Mouse (Mus musculus) lung, embryonic 16.5 days (tissue): ENCODE results near the gene Isoc2a. TPM values are rescaled to one million over a fixed set of nuclear protein-coding genes. Genes with fewer than 3 reads are reported as not detected.

ENCODE experiments used
- ATAC-seq: fragments of 200-750 bp; cut with Nextera tagmentation; 2 replicates; pipeline ENCODE4 v1.8.0; 2017; ENCODE audit warnings: low read depth, mild to moderate bottlenecking, moderate library complexity
- H3K27ac ChIP-seq: fragments of 300-500 bp; sonication (generic); 2 replicates; pipeline ENCODE4 v1.5.1; 2014; ENCODE audit warnings: mild to moderate bottlenecking, control low read depth, low read length
- H3K27me3 ChIP-seq: fragments of 300-500 bp; sonication (generic); 2 replicates; pipeline ENCODE4 v1.6.1; 2014; ENCODE audit warnings: low read depth, low read length, mixed read lengths; ENCODE audit not compliant: control insufficient read depth, insufficient read depth
- H3K36me3 ChIP-seq: fragments of 300-500 bp; sonication (generic); 2 replicates; pipeline ENCODE4 v1.6.1; 2014; ENCODE audit warnings: low read length; ENCODE audit not compliant: control insufficient read depth, insufficient read depth
- H3K4me1 ChIP-seq: fragments of 300-500 bp; sonication (generic); replicated peaks from 2 replicates; pipeline ENCODE4 v1.6.1; 2014; ENCODE audit warnings: low read length, mixed read lengths; ENCODE audit not compliant: control insufficient read depth, insufficient read depth
- H3K4me2 ChIP-seq: fragments of 300-500 bp; sonication (generic); 2 replicates; pipeline ENCODE4 v1.6.1; 2014; ENCODE audit warnings: low read depth, low read length, control low read depth
- H3K4me3 ChIP-seq: fragments of 300-500 bp; sonication (generic); 2 replicates; pipeline ENCODE4 v1.5.1; 2014; ENCODE audit warnings: mild to moderate bottlenecking, low read length, control low read depth
- H3K9ac ChIP-seq: fragments of 300-500 bp; sonication (generic); 2 replicates; pipeline ENCODE4 v1.6.1; 2014; ENCODE audit warnings: low read length, control low read depth
- H3K9me3 ChIP-seq: fragments of 300-500 bp; sonication (generic); 2 replicates; pipeline ENCODE4 v1.6.1; 2016; ENCODE audit warnings: low read length; ENCODE audit not compliant: control insufficient read depth
- WGBS: fragments of 180-500 bp; shearing (Covaris S2); extraction: QIAGEN DNeasy Blood & Tissue Kit; methylation state at CpG from one replicate; pipeline ENCODE4 v1.1.7; 2014; 5-methylcytosine and 5-hydroxymethylcytosine counted together
- polyA plus RNA-seq: library from polyadenylated mRNA; unstranded; fragments of >200 nt; fragmentation: Nextera tagmentation; extraction: Ambion mirVana; gene quantifications from 2 replicates; pipeline ENCODE4 v1.2.1, GENCODE M21; 2015

Gene Isoc2a
- polyA plus RNA-seq, 1 experiment from 2014 or later = 0.87 TPM

GRCm38 (mm10) chr7:4844245-4844916 is 32.6 kb upstream of the Isoc2a start, which contains the start of gene Shisa7:
Gene Shisa7 (minus strand): TSS chr7:4844696.
- Histone ChIP-seq H3K27me3 (peaks cover 43% of the 10 kb centered on the region), H3K4me1 (peaks cover 17% of the 10 kb centered on the region), H3K4me3 (peak within 1 kb of the TSS; percentile 48), H3K4me2 (peak within 1 kb of the TSS; percentile 82), H3K9ac (peak within 1 kb of the TSS; percentile 49), H3K9me3 (no peaks in the 10 kb centered on the region; the same call in 1 of the 2 replicates), H3K27ac (no peak within 1 kb of the TSS), H3K36me3 (no peaks in the 10 kb centered on the region)
- WGBS = 1% methylated on average over 40 of the region's 41 CpGs
- peak; percentile 49 for ATAC-seq

- Histone ChIP-seq H3K9me3 (no peaks in the 10 kb centered on the region; the same call in 1 of the 2 replicates), H3K36me3 (no peaks in the 10 kb centered on the region), H3K4me1 (peaks cover 17% of the 10 kb centered on the region), H3K27ac (no peak overlapping the region), H3K9ac (peak overlapping the region; percentile 49), H3K4me3 (peak overlapping the region; percentile 48), H3K4me2 (peak overlapping the region; percentile 82), H3K27me3 (peaks cover 43% of the 10 kb centered on the region)
- under 1% methylated on average over 13 of the region's 13 CpGs for WGBS
- peak; percentile 86 for ATAC-seq
Observed at GRCm38 (mm10) chr7:4844917-4845309, 32.0 kb upstream of the Isoc2a start.

GRCm38 (mm10) chr7:4849372-4849771 is 27.6 kb upstream of the Isoc2a start:
- no peak overlapping the region for H3K9ac ChIP-seq
- H3K9me3 ChIP-seq = no peaks in the 10 kb centered on the region; the same call in 1 of the 2 replicates
- ATAC-seq = no peak
- H3K4me2 ChIP-seq = no peak overlapping the region
- H3K4me1 ChIP-seq = peaks cover 5% of the 10 kb centered on the region
- no peak overlapping the region for H3K4me3 ChIP-seq
- H3K27me3 ChIP-seq = peaks cover 12% of the 10 kb centered on the region
- WGBS = 42% methylated on average over 9 of the region's 9 CpGs
- no peaks in the 10 kb centered on the region for H3K36me3 ChIP-seq
- H3K27ac ChIP-seq = no peak overlapping the region

- H3K4me1 ChIP-seq = no peaks in the 10 kb centered on the region
- no peak overlapping the region for H3K4me2 ChIP-seq
- no peaks in the 10 kb centered on the region for H3K36me3 ChIP-seq
- H3K27ac ChIP-seq = no peak overlapping the region
- H3K9ac ChIP-seq = no peak overlapping the region
- WGBS = 71% methylated on average over 11 of the region's 11 CpGs
- no peaks in the 10 kb centered on the region for H3K9me3 ChIP-seq
- no peak overlapping the region for H3K4me3 ChIP-seq
- no peak for ATAC-seq
- no peaks in the 10 kb centered on the region for H3K27me3 ChIP-seq
Observed at GRCm38 (mm10) chr7:4850621-4851314, 26.2 kb upstream of the Isoc2a start.

GRCm38 (mm10) chr7:4851315-4851688 is 25.7 kb upstream of the Isoc2a start:
- H3K36me3 ChIP-seq = no peaks in the 10 kb centered on the region
- no peak overlapping the region for H3K4me3 ChIP-seq
- H3K4me2 ChIP-seq = no peak overlapping the region
- H3K27me3 ChIP-seq = no peaks in the 10 kb centered on the region
- no peaks in the 10 kb centered on the region for H3K4me1 ChIP-seq
- 64% methylated on average over 8 of the region's 8 CpGs for WGBS
- ATAC-seq = no peak
- no peaks in the 10 kb centered on the region for H3K9me3 ChIP-seq
- H3K9ac ChIP-seq = no peak overlapping the region
- H3K27ac ChIP-seq = no peak overlapping the region

- no peaks in the 10 kb centered on the region for H3K27me3 ChIP-seq
- H3K4me2 ChIP-seq = no peak overlapping the region
- no peak for ATAC-seq
- H3K27ac ChIP-seq = no peak overlapping the region
- WGBS = 79% methylated on average over 3 of the region's 3 CpGs
- H3K9ac ChIP-seq = no peak overlapping the region
- no peaks in the 10 kb centered on the region for H3K9me3 ChIP-seq
- no peaks in the 10 kb centered on the region for H3K36me3 ChIP-seq
- no peaks in the 10 kb centered on the region for H3K4me1 ChIP-seq
- H3K4me3 ChIP-seq = no peak overlapping the region
Observed at GRCm38 (mm10) chr7:4853613-4854012, 23.3 kb upstream of the Isoc2a start.

GRCm38 (mm10) chr7:4856508-4856907 is 20.4 kb upstream of the Isoc2a start:
- Histone ChIP-seq H3K9ac (no peak overlapping the region), H3K27me3 (no peaks in the 10 kb centered on the region), H3K4me2 (no peak overlapping the region), H3K4me1 (no peaks in the 10 kb centered on the region), H3K36me3 (no peaks in the 10 kb centered on the region), H3K9me3 (no peaks in the 10 kb centered on the region), H3K27ac (no peak overlapping the region), H3K4me3 (no peak overlapping the region)
- 85% methylated on average over 9 of the region's 9 CpGs for WGBS
- ATAC-seq = no peak

- no peak for ATAC-seq
- no peak overlapping the region for H3K9ac ChIP-seq
- no peak overlapping the region for H3K4me2 ChIP-seq
- WGBS = 54% methylated on average over 7 of the region's 7 CpGs
- H3K9me3 ChIP-seq = no peaks in the 10 kb centered on the region
- no peaks in the 10 kb centered on the region for H3K4me1 ChIP-seq
- no peak overlapping the region for H3K27ac ChIP-seq
- no peaks in the 10 kb centered on the region for H3K27me3 ChIP-seq
- H3K4me3 ChIP-seq = no peak overlapping the region
- no peaks in the 10 kb centered on the region for H3K36me3 ChIP-seq
Observed at GRCm38 (mm10) chr7:4857321-4857720, 19.6 kb upstream of the Isoc2a start.

GRCm38 (mm10) chr7:4859418-4859978 is 17.5 kb upstream of the Isoc2a start:
- Histone ChIP-seq H3K36me3 (no peaks in the 10 kb centered on the region), H3K27ac (no peak overlapping the region), H3K9ac (no peak overlapping the region), H3K9me3 (no peaks in the 10 kb centered on the region), H3K4me2 (no peak overlapping the region), H3K4me3 (no peak overlapping the region), H3K27me3 (no peaks in the 10 kb centered on the region), H3K4me1 (peaks cover 9% of the 10 kb centered on the region)
- WGBS = 29% methylated on average over 12 of the region's 12 CpGs
- no peak for ATAC-seq
